Mouse (Mus musculus) liver, postnatal 0 days (tissue): ENCODE results near the gene Hspe1.
A peak's percentile ranks its signal among the peaks of the same experiment; 100 is the strongest.

Experiments used
- CTCF ChIP-seq: sonication (generic); IDR thresholded peaks from 2 replicates; pipeline ENCODE4 v1.5.1; 2016; ENCODE audit warnings: antibody characterized with exemption, low read depth
- EP300 ChIP-seq: IDR thresholded peaks from 2 replicates; pipeline ENCODE4 v1.6.1; 2016; ENCODE audit warnings: antibody characterized with exemption, low read depth, mild to moderate bottlenecking

- peak; percentile 29; the same call in 1 of the 2 replicates for TF ChIP-seq CTCF
- TF ChIP-seq EP300: no peak
Observed at GRCm38 (mm10) chr1:55042246-55042645, 45.7 kb upstream of the Hspe1 start.
